Mouse (Mus musculus): ENCODE data around the gene Rhoq. TPM values are rescaled to one million over a fixed set of nuclear protein-coding genes. Genes with fewer than 3 reads are reported as not detected.

Gene Rhoq
- polyA plus RNA-seq, 1 experiment, result 26.5 TPM

GRCm38 (mm10) chr17:87044796-87045195 lies 81.9 kb downstream of the Rhoq start:
- TF ChIP-seq CTCF (IDR thresholded peaks at IDR 0.05; ENCODE audit: extremely low read depth, insufficient read depth, low read length) (no peak), POLR2A (IDR thresholded peaks at IDR 0.05; ENCODE audit: extremely low read depth, insufficient read depth, low read length) (no peak)
- peaks cover 3% of the 10 kb centered on the region; the same call in 1 of the 2 replicates for H3K4me1 ChIP-seq (ENCODE audit: control insufficient read depth, insufficient read depth, low read length)
- no peak overlapping the region for H3K27ac ChIP-seq (ENCODE audit: insufficient read depth, low read length)
- no peak overlapping the region for H3K4me3 ChIP-seq (ENCODE audit: insufficient read depth, low read length)

Other genes with a start within 250 kb of the Rhoq start
- 70.1 and 76.0 TPM in 2 replicates for gene Epas1, start 209.4 kb upstream of the Rhoq start, polyA plus RNA-seq (2012; rRNA removed)
- not detected in 2 replicates for gene Tmem247, start 45.7 kb upstream of the Rhoq start, polyA plus RNA-seq (2012; rRNA removed)
- not detected in 2 replicates for gene Atp6v1e2, start 15.2 kb upstream of the Rhoq start, polyA plus RNA-seq (2012; rRNA removed)
- gene Pigf, start 62.3 kb downstream of the Rhoq start, polyA plus RNA-seq (2012; rRNA removed), result 14.2 and 14.6 TPM in 2 replicates
- gene Cript, start 62.5 kb downstream of the Rhoq start, polyA plus RNA-seq (2012; rRNA removed), result 75.7 and 84.8 TPM in 2 replicates
- gene Socs5, start 144.6 kb downstream of the Rhoq start, polyA plus RNA-seq (2012; rRNA removed), result 64.1 and 64.8 TPM in 2 replicates

Measured in cortical plate, adult 2 months (tissue).